Mouse (Mus musculus) MEL (cell line): ENCODE results near the gene Tmem107.

Experiments
- CTCF ChIP-seq, 3 experiments: IDR thresholded peaks in 2 of 3; conservative IDR thresholded peaks in 1 of 3; 2 replicates each; pipeline ENCODE4 v1.5.1; 2011 to 2012; ENCODE audit warnings: low read length in 3 of 3, low read depth in 2 of 3, mild to moderate bottlenecking in 2 of 3, improper control_type of control experiment in 1 of 3, inconsistent platforms in 1 of 3, mixed read lengths in 1 of 3, moderate library complexity in 1 of 3; ENCODE audit not compliant: control insufficient read depth in 1 of 3, insufficient read depth in 1 of 3, poor library complexity in 1 of 3, severe bottlenecking in 1 of 3
- HCFC1 ChIP-seq: IDR thresholded peaks from 2 replicates; pipeline ENCODE4 v1.6.1; 2012; ENCODE audit warnings: low read depth, mild to moderate bottlenecking, inconsistent platforms, low read length, improper control_type of control experiment, moderate library complexity
- JUND ChIP-seq: IDR thresholded peaks from 2 replicates; pipeline ENCODE4 v1.6.1; 2011; ENCODE audit warnings: low read depth, mild to moderate bottlenecking, improper control_type of control experiment, low read length
- MAX ChIP-seq: IDR thresholded peaks from 2 replicates; pipeline ENCODE4 v1.6.1; 2011; ENCODE audit warnings: low read length, improper control_type of control experiment
- MXI1 ChIP-seq: IDR thresholded peaks from 2 replicates; pipeline ENCODE4 v1.6.1; 2011; ENCODE audit warnings: mild to moderate bottlenecking, low read depth, low read length, improper control_type of control experiment
- TAL1 ChIP-seq: IDR thresholded peaks from 2 replicates; pipeline ENCODE4 v1.6.1; 2012; ENCODE audit warnings: mild to moderate bottlenecking, inconsistent platforms, low read length, moderate library complexity, mixed read lengths
- USF2 ChIP-seq, 2 experiments: IDR thresholded peaks; 2 replicates each; pipeline ENCODE4 v1.6.1; 2011 to 2012; ENCODE audit warnings: improper control_type of control experiment in 2 of 2, low read length in 2 of 2, borderline replicate concordance in 1 of 2, inconsistent platforms in 1 of 2, low read depth in 1 of 2, mild to moderate bottlenecking in 1 of 2; ENCODE audit not compliant: insufficient read depth in 1 of 2

DNA sequence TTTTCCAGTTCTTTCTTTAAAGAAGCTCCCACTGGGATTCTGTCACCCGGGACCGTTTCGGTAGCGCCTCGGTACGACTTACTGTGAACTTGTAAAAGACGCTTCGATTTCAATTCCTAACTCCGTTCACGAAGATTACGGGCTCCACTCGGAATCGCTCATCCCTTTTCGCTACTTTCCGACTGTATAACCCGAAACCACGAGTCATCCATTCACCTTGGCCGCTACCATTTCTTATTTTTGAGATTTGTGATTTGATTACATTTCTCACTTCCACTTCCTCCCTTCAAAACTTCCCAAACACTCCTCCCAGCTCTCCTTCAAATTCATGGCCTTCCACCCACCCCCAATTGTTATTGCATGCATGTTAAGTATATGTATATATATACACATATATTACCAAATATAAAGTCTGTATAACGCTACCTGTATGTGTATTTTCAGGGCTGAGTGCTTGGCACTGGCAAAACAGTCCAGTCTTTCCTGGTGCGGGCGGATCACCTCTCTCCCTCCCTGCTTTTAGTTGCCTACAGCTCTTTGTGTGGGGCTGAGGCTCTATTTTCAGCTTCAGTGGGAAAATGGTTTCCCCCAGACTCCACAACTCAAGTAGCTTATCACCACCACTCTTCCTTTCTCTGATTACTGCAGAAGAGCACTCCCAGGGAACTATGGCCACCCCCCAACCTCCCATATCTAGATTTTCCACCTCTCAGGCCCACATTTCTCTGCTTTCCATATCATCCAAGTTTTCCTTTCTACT lies 40.6 kb downstream of the Tmem107 start:
- TF ChIP-seq CTCF (IDR thresholded peaks at IDR 0.05 in 2 of 3, conservative IDR thresholded peaks at IDR 0.05 in 1 of 3; ENCODE audit: control insufficient read depth in 1 of 3, insufficient read depth in 1 of 3, low read depth in 2 of 3, low read length in 3 of 3, poor library complexity in 1 of 3, severe bottlenecking in 1 of 3), result no peak
- no peak for TF ChIP-seq TAL1
- TF ChIP-seq HCFC1, result peak; percentile 13; the same call in 1 of the 2 replicates
- no peak for TF ChIP-seq JUND
- TF ChIP-seq MAX, result no peak
- TF ChIP-seq MXI1, result no peak; the same call in 1 of the 2 replicates
- TF ChIP-seq USF2 (IDR thresholded peaks at IDR 0.05; ENCODE audit: borderline replicate concordance in 1 of 2, insufficient read depth in 1 of 2, low read depth in 1 of 2, low read length in 2 of 2), result no peak
